Mouse (Mus musculus): ENCODE measurements around the gene Galnt10.

- no peak for TF ChIP-seq CTCF (IDR thresholded peaks at IDR 0.05; ENCODE audit: extremely low read depth, insufficient read depth, insufficient read length, insufficient replicate concordance)
- TF ChIP-seq POLR2A (IDR thresholded peaks at IDR 0.05; ENCODE audit: low read depth, low read length) = no peak
Observed at GRCm38 (mm10) chr11:57812212-57812611, 167.0 kb downstream of the Galnt10 start.

All from spleen, adult 2 months (tissue).